Mouse (Mus musculus) thymus, adult 2 months (tissue): Measurements from ENCODE around the gene Efna1. TPM values are rescaled to one million over a fixed set of nuclear protein-coding genes. Genes with fewer than 3 reads are reported as not detected.
A peak's percentile ranks its signal among the peaks of the same experiment; 100 is the strongest.

Source experiments
- DNase-seq: peaks from one replicate; pipeline ENCODE4 v3.0.0; 2021
- H3K27ac ChIP-seq: fragments of 200-500 bp; 2 replicates; pipeline ENCODE4 v1.5.1; 2012; ENCODE audit warnings: low read length, control low read depth; ENCODE audit not compliant: control insufficient read depth, insufficient read depth
- H3K27me3 ChIP-seq: fragments of 200-500 bp; 2 replicates; pipeline ENCODE4 v1.6.1; 2012; ENCODE audit warnings: mild to moderate bottlenecking, low read length, moderate library complexity, mixed read lengths; ENCODE audit not compliant: control insufficient read depth, insufficient read depth
- H3K36me3 ChIP-seq: fragments of 200-500 bp; 2 replicates; pipeline ENCODE4 v1.6.1; 2012; ENCODE audit warnings: mild to moderate bottlenecking, low read length, moderate library complexity; ENCODE audit not compliant: control insufficient read depth, insufficient read depth
- H3K4me1 ChIP-seq: fragments of 200-500 bp; replicated peaks from 2 replicates; pipeline ENCODE4 v1.6.1; 2012; ENCODE audit warnings: low read length; ENCODE audit not compliant: control insufficient read depth, insufficient read depth
- H3K4me3 ChIP-seq: fragments of 200-500 bp; 2 replicates; pipeline ENCODE4 v1.5.1; 2012; ENCODE audit warnings: mild to moderate bottlenecking, low read length, control low read depth, moderate library complexity; ENCODE audit not compliant: control insufficient read depth, insufficient read depth
- CTCF ChIP-seq: fragments of 200-500 bp; IDR thresholded peaks from 2 replicates; pipeline ENCODE4 v1.5.1; 2012; ENCODE audit warnings: mild to moderate bottlenecking, control low read depth, low read length, moderate library complexity, borderline replicate concordance; ENCODE audit not compliant: control insufficient read depth, poor library complexity, insufficient read depth; ENCODE audit errors: extremely low read depth
- POLR2A ChIP-seq: fragments of 200-500 bp; IDR thresholded peaks from 2 replicates; pipeline ENCODE4 v1.6.1; 2012; ENCODE audit warnings: mild to moderate bottlenecking, low read length, control low read depth, moderate library complexity; ENCODE audit not compliant: control insufficient read depth, poor library complexity, insufficient read depth; ENCODE audit errors: extremely low read depth
- WGBS: fragments of 180-500 bp; shearing (Covaris S2); methylation state at CpG from one replicate; pipeline ENCODE4 v1.1.7; 2018; 5-methylcytosine and 5-hydroxymethylcytosine counted together
- polyA plus RNA-seq: library from polyadenylated mRNA; depleted of rRNA; stranded (reverse); fragments of >200 nt; gene quantifications from 2 replicates; pipeline ENCODE4 v1.2.3, GENCODE M21; 2012

Gene Efna1
- polyA plus RNA-seq, 1 experiment = 9.7 TPM

- Histone ChIP-seq H3K4me1 (peaks cover 10% of the 10 kb centered on the region), H3K4me3 (no peak overlapping the region), H3K36me3 (no peaks in the 10 kb centered on the region), H3K27me3 (no peaks in the 10 kb centered on the region), H3K27ac (no peak overlapping the region)
- no peak for TF ChIP-seq CTCF
- WGBS = 1% methylated on average over 14 of the region's 14 CpGs
- DNase-seq = peak; percentile 54
These were observed 18.6 kb upstream of the Efna1 start for GRCm38 (mm10) chr3:89299499-89299898.

DNA sequence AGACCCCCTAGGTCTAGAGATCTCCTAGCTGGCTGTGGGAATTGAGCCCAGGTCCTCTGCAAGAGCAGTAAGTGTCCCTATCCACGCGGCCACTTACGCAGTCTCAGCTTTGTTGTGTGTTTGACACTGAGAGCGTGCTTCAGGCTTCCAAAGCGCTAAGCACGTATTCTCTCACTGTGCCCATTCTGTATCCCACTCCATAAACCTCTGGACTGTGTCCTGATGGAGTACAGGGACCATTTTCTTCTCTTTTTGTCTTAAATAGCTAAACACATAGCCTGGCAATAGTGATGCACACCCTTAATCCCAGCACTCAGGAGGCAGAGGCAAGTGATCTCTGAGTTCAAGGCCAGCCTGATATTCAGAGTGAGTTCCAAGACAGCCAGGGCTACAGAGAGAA, 18.0 kb upstream of the Efna1 start:
- H3K27me3 ChIP-seq = no peaks in the 10 kb centered on the region
- H3K27ac ChIP-seq = no peak overlapping the region
- H3K36me3 ChIP-seq = no peaks in the 10 kb centered on the region
- WGBS = 93% methylated on average over 6 of the region's 6 CpGs
- peaks cover 12% of the 10 kb centered on the region for H3K4me1 ChIP-seq
- H3K4me3 ChIP-seq = no peak overlapping the region
- TF ChIP-seq CTCF (no peak), POLR2A (no peak)
- DNase-seq = no peak

- 82% methylated on average over 11 of the region's 11 CpGs for WGBS
- no peaks in the 10 kb centered on the region for H3K36me3 ChIP-seq
- H3K27ac ChIP-seq = no peak overlapping the region
These were observed 15.9 kb upstream of the Efna1 start for GRCm38 (mm10) chr3:89296761-89297396.

DNA sequence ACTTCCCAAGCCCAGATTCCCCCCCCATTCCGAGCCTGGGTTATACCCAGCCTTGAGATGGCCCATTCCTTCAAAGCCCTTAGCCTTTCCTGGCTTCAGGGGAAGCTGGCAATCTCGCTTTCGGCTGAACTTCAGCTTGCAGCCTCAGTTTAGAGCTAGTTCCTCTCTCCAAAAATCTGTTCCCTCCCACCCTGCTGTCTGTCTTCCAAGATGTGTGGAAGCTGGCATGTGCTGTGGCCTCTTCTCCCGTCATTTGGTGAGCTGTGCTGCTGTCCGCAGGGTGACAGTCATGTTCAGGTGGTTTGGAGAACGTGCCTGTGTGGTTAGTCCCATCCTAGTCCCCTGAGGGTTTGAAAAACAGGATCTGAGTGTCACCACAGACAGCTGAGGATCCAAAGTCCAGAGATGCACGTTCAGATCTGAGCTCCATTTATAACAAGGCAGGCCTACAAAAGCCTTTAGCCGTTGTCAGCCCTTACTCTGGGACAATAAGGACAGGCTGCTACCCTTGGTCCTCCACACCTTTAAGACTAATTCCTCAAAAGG, 14.8 kb upstream of the Efna1 start:
- no peak for DNase-seq
- H3K27ac ChIP-seq = no peak overlapping the region
- H3K36me3 ChIP-seq = no peaks in the 10 kb centered on the region
- H3K27me3 ChIP-seq = no peaks in the 10 kb centered on the region
- TF ChIP-seq CTCF = 0 out of 2 replicates have a peak, but pooled peaks have one; percentile 7
- TF ChIP-seq POLR2A = no peak
- WGBS = 56% methylated on average over 8 of the region's 8 CpGs
- peaks cover 28% of the 10 kb centered on the region for H3K4me1 ChIP-seq
- H3K4me3 ChIP-seq = no peak overlapping the region

More at GRCm38 (mm10) chr3:89296761-89297396, 15.9 kb upstream of the Efna1 start:
- Histone ChIP-seq H3K4me1 (peaks cover 25% of the 10 kb centered on the region), H3K4me3 (no peak overlapping the region), H3K27me3 (no peaks in the 10 kb centered on the region)
- TF ChIP-seq POLR2A (no peak), CTCF (no peak)
- no peak for DNase-seq

- no peak overlapping the region for H3K27ac ChIP-seq
- peaks cover 24% of the 10 kb centered on the region for H3K4me1 ChIP-seq
- no peak for DNase-seq
- H3K27me3 ChIP-seq = no peaks in the 10 kb centered on the region
- no peaks in the 10 kb centered on the region for H3K36me3 ChIP-seq
- no peak for TF ChIP-seq POLR2A
- no peak for TF ChIP-seq CTCF
- no peak overlapping the region for H3K4me3 ChIP-seq
- 88% methylated on average over 5 of the region's 5 CpGs for WGBS
These were observed 13.3 kb upstream of the Efna1 start for GRCm38 (mm10) chr3:89294195-89294594.

DNA sequence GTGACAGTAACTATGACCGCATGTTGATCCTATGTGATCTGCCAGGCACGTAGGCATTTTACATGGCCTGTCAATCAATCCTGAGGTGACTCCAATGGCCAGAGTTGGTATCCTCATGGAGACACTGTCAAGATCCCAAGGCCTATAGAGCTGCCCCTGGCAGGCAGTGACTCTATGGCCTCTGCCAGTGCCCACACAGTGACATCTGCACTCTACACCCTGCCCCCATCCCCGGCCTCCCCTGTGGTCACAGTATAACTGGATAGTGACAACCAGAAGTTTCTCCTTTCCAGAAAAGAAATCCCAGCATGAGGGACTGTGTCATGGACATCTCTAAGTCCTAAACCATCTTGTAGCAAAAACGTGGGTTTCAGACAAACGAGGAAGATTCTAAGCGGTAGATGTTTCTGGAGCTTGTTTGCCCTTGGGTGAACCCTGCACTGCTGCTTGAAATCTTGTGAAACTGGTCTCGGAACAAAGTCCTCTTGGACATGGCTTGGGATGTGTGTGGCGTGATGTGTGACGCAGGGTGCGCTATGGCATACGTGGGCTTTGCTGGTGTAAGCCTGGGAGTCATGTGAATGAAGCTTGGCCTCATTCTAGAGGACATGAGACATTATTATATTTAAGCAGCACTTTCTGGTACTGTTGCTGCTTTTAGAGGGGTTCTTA, 12.4 kb upstream of the Efna1 start:
- no peak for TF ChIP-seq CTCF
- no peak for TF ChIP-seq POLR2A
- Histone ChIP-seq H3K27ac (no peak overlapping the region), H3K4me3 (no peak overlapping the region), H3K4me1 (peaks cover 24% of the 10 kb centered on the region), H3K27me3 (no peaks in the 10 kb centered on the region), H3K36me3 (no peaks in the 10 kb centered on the region)
- no peak for DNase-seq
- 95% methylated on average over 11 of the region's 11 CpGs for WGBS

DNA sequence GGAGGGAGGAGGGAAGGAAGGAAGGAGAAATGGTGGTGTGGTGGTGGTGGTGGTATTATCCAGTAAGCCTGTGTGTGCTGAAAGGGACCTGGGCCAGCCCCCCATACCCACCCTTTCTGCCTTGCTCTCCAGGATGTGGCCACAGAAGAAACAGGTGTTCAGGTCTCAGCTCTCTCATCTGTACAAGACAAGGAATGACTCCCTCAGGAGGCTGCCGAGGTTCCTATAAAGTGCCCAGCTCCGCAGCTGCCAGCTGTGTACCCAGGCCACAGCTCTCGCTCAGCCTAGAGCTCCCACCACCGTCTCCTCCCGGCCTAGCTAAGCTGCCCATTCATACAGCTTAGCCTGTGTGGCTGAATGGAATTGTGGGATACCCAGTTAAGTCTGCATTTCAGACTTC, 11.4 kb upstream of the Efna1 start:
- Histone ChIP-seq H3K4me1 (peaks cover 18% of the 10 kb centered on the region), H3K27ac (no peak overlapping the region), H3K36me3 (no peaks in the 10 kb centered on the region), H3K27me3 (no peaks in the 10 kb centered on the region), H3K4me3 (no peak overlapping the region)
- 6% methylated on average over 5 of the region's 5 CpGs for WGBS
- DNase-seq = peak; percentile 38
- no peak for TF ChIP-seq POLR2A
- TF ChIP-seq CTCF = no peak
